In genomic region chr10:82320134-82320533, GRCm38 (mm10) we compare ENCODE assay signal across 26 mouse cellular contexts. TPM values are rescaled to one million over a fixed set of nuclear protein-coding genes. Genes with fewer than 3 reads are reported as not detected.
DNase-seq lines count a peak whose midpoint lies in the region; ATAC-seq and TF ChIP-seq lines count a peak whose summit lies in the region.
"Had no signal": no experiment of that assay in that cellular context is flagged by ENCODE, and none has a peak within 500 bp of the region (broad histone marks: within the 10 kb centered on the region; RNA-seq: fewer than 3 reads in every experiment).

No protein-coding gene starts in this region.

- no peaks in the 10 kb centered on the region for H3K4me1 ChIP-seq in MEL (ENCODE audit: control insufficient read depth in 1 of 2, insufficient read depth in 2 of 2, low read length in 2 of 2)
- H3K4me1 ChIP-seq in intestine, embryonic 15.5 days (replicated peaks): no peaks in the 10 kb centered on the region
- H3K4me1 ChIP-seq: embryonic facial prominence, embryonic 15.5 days; forebrain, embryonic 10.5 days; heart, embryonic 12.5 days; limb, embryonic 13.5 days; neural tube, embryonic 12.5 days had no signal

- H3K79me2 ChIP-seq in MEL (ENCODE audit: control insufficient read depth, insufficient read depth, low read length, poor library complexity): no peaks in the 10 kb centered on the region

- TF ChIP-seq CTCF in layer of hippocampus, adult 2 months (conservative IDR thresholded peaks at IDR 0.05): peak; percentile 73
- TF ChIP-seq CTCF in MEL (IDR thresholded peaks at IDR 0.05 in 2 of 3, conservative IDR thresholded peaks at IDR 0.05 in 1 of 3; ENCODE audit: control insufficient read depth in 1 of 3, insufficient read depth in 1 of 3, low read depth in 2 of 3, low read length in 3 of 3, poor library complexity in 1 of 3, severe bottlenecking in 1 of 3): peak in 1 of 3 experiments; percentile 5; a peak in 1 of 6 replicates

- no peak for TF ChIP-seq EP300 in MEL (IDR thresholded peaks at IDR 0.05; ENCODE audit: low read depth in 1 of 2, low read length in 2 of 2)

- no peak overlapping the region for H3K9ac ChIP-seq in MEL (ENCODE audit: control insufficient read depth, low read depth, low read length, poor library complexity, severe bottlenecking)
- H3K9ac ChIP-seq in intestine, embryonic 15.5 days: no peak overlapping the region
- H3K9ac ChIP-seq: embryonic facial prominence, embryonic 15.5 days; heart, embryonic 12.5 days; limb, embryonic 13.5 days; liver, embryonic 14.5 days; neural tube, embryonic 12.5 days had no signal

- peak; percentile 8 to 13 for DNase-seq in cerebellum, postnatal 10 days
- no peak for DNase-seq in cerebellum, adult 9-11 months
- peak in 1 of 2 experiments; percentile 4 for DNase-seq in layer of hippocampus, adult 2 months (ENCODE audit: low spot score in 2 of 2)
- no peak for DNase-seq in layer of hippocampus, postnatal 25 days (ENCODE audit: extremely low spot score in 1 of 2, low spot score in 1 of 2)
- DNase-seq in MEL (ENCODE audit: low read depth, low spot score): no peak
- DNase-seq in brain, adult 2 months (ENCODE audit: low read depth, low spot score): peak; percentile 4
- DNase-seq in right cerebral cortex, adult 2 months (ENCODE audit: low spot score in 2 of 2): no peak
- DNase-seq: cerebellum, adult 9-10 months; embryo, embryonic 11 days had no signal

- TF ChIP-seq RAD21 in MEL (IDR thresholded peaks at IDR 0.05; ENCODE audit: low read depth, low read length): peak; percentile 23

- WGBS in intestine, embryonic 15.5 days: 49% methylated on average over 3 of the region's 3 CpGs

- no peak overlapping the region for H3K27ac ChIP-seq in layer of hippocampus, adult 2 months
- no peak overlapping the region for H3K27ac ChIP-seq in MEL (ENCODE audit: control insufficient read depth, low read depth, low read length)
- H3K27ac ChIP-seq in intestine, embryonic 15.5 days: no peak overlapping the region
- H3K27ac ChIP-seq: embryonic facial prominence, embryonic 15.5 days; forebrain, embryonic 10.5 days; limb, embryonic 13.5 days; liver, embryonic 14.5 days; neural tube, embryonic 12.5 days had no signal

- H3K4me3 ChIP-seq in layer of hippocampus, adult 2 months: no peak overlapping the region
- no peak overlapping the region for H3K4me3 ChIP-seq in MEL (ENCODE audit: control insufficient read depth in 1 of 2, insufficient read depth in 1 of 2, low read depth in 2 of 2, low read length in 2 of 2)
- no peak overlapping the region for H3K4me3 ChIP-seq in intestine, embryonic 15.5 days (replicated peaks)
- H3K4me3 ChIP-seq: embryonic facial prominence, embryonic 15.5 days; forebrain, embryonic 10.5 days; heart, embryonic 12.5 days; limb, embryonic 13.5 days; neural tube, embryonic 12.5 days had no signal

- H3K9me3 ChIP-seq in MEL (replicated peaks; ENCODE audit: insufficient read depth, low read length): no peaks in the 10 kb centered on the region
- H3K9me3 ChIP-seq in intestine, embryonic 15.5 days: no peaks in the 10 kb centered on the region
- H3K9me3 ChIP-seq: embryonic facial prominence, embryonic 15.5 days; limb, embryonic 13.5 days had no signal

- no peak for TF ChIP-seq POLR2A in MEL (IDR thresholded peaks at IDR 0.05; ENCODE audit: control insufficient read depth in 1 of 2, insufficient read depth in 1 of 2, low read depth in 1 of 2, low read length in 2 of 2, poor library complexity in 1 of 2)

- no peak for ATAC-seq in intestine, embryonic 15.5 days
- ATAC-seq: activated CD4-positive, CD25-positive, alpha-beta regulatory T cell, adult 4 months; hindbrain, embryonic 16.5 days; lung, postnatal 0 days had no signal

- H3K36me3 ChIP-seq in MEL (ENCODE audit: control insufficient read depth in 1 of 2, insufficient read depth in 2 of 2, low read length in 2 of 2): no peaks in the 10 kb centered on the region
- H3K36me3 ChIP-seq in intestine, embryonic 15.5 days: no peaks in the 10 kb centered on the region
- H3K36me3 ChIP-seq: embryonic facial prominence, embryonic 15.5 days; forebrain, embryonic 10.5 days; heart, embryonic 12.5 days; limb, embryonic 13.5 days; neural tube, embryonic 12.5 days had no signal

- no peak overlapping the region for H3K4me2 ChIP-seq in intestine, embryonic 15.5 days (replicated peaks)
- H3K4me2 ChIP-seq: embryonic facial prominence, embryonic 15.5 days; heart, embryonic 12.5 days; limb, embryonic 13.5 days; neural tube, embryonic 12.5 days had no signal

- no peaks in the 10 kb centered on the region for H3K27me3 ChIP-seq in MEL (ENCODE audit: control insufficient read depth in 1 of 2, insufficient read depth in 2 of 2, low read length in 2 of 2)
- no peaks in the 10 kb centered on the region for H3K27me3 ChIP-seq in intestine, embryonic 15.5 days (replicated peaks)
- H3K27me3 ChIP-seq: embryonic facial prominence, embryonic 15.5 days; heart, embryonic 12.5 days; limb, embryonic 13.5 days; neural tube, embryonic 12.5 days had no signal

TF ChIP-seq in MEL, 35 proteins besides CTCF, POLR2A, EP300 and RAD21:
- TF ChIP-seq TAL1 (IDR thresholded peaks at IDR 0.05; ENCODE audit: low read length) (no peak), SMC3 (IDR thresholded peaks at IDR 0.05; ENCODE audit: low read depth, low read length) (0 out of 2 replicates have a peak, but pooled peaks have one; percentile 11), KAT2A (conservative IDR thresholded peaks at IDR 0.05; ENCODE audit: low read depth, low read length) (no peak), ZC3H11A (IDR thresholded peaks at IDR 0.05; ENCODE audit: low read depth, low read length) (no peak), RCOR1 (IDR thresholded peaks at IDR 0.05; ENCODE audit: low read depth, low read length) (no peak), HCFC1 (IDR thresholded peaks at IDR 0.05; ENCODE audit: low read depth, low read length) (no peak)

RNA-seq across cellular contexts. Expression of gene 4932415D10Rik, which starts 3.8 kb away (rescaled TPM):
- not detected for total RNA-seq in layer of hippocampus, adult 2 months (2021)
- total RNA-seq in layer of hippocampus, postnatal 25 days (2021): not detected
- 0.03 TPM in 1 of 2 replicates, not detected in the other for total RNA-seq in MEL (2012; rRNA removed)
- under 1 TPM in 1 of 2 experiments, not detected in 1; 0.03 TPM for polyA plus RNA-seq in MEL (2012; ENCODE audit: insufficient read depth in 1 of 2, insufficient read length in 2 of 2, low read depth in 1 of 2, low replicate concordance in 2 of 2, missing spikeins in 1 of 2)
- not detected in 2 replicates for polyA plus RNA-seq in intestine, embryonic 15.5 days (2015; fragmentation: Nextera tagmentation; extraction: Ambion mirVana)
- total RNA-seq: adrenal gland, postnatal 4 days; ES-E14; gastrocnemius, adult 8-10 months; heart, postnatal 25 days had no signal
- polyA plus RNA-seq: activated CD4-positive, CD25-positive, alpha-beta regulatory T cell, adult 4 months; C2C12; embryonic facial prominence, embryonic 15.5 days; forebrain, embryonic 10.5 days; heart, embryonic 12.5 days; hindbrain, embryonic 16.5 days; kidney, embryonic 14.5 days; limb, embryonic 13.5 days; liver, embryonic 14.5 days; lung, postnatal 0 days; neural tube, embryonic 12.5 days; urinary bladder, adult 2 months had no signal

RNA-seq across cellular contexts. Expression of gene Gm4924, which starts 33.9 kb away (rescaled TPM):
- total RNA-seq in layer of hippocampus, adult 2 months (2021): 10 to 100 TPM in 1 of 2 experiments, 1 to 10 TPM in 1; 8.9 to 10.3 TPM
- 1 to 10 TPM; 6.7 to 8.0 TPM for total RNA-seq in layer of hippocampus, postnatal 25 days (2021)
- total RNA-seq in MEL (2012; rRNA removed): 5.3 and 5.4 TPM in 2 replicates
- polyA plus RNA-seq in MEL (2012; ENCODE audit: insufficient read depth in 1 of 2, insufficient read length in 2 of 2, low read depth in 1 of 2, low replicate concordance in 2 of 2, missing spikeins in 1 of 2): 1 to 10 TPM in 1 of 2 experiments, not detected in 1; 4.0 TPM
- polyA plus RNA-seq in intestine, embryonic 15.5 days (2015; fragmentation: Nextera tagmentation; extraction: Ambion mirVana): 8.6 and 9.1 TPM in 2 replicates

Comparison
In these comparisons a context has a peak if more than half of its experiments do, and no peak if none do; other contexts are left out.
1. DNase-seq: peak in cerebellum, postnatal 10 days (2 of 2) and brain, adult 2 months (single experiment); none in cerebellum, adult 9-11 months (single experiment), layer of hippocampus, postnatal 25 days (0 of 2), MEL (single experiment) and right cerebral cortex, adult 2 months (0 of 2).